14 mouse cellular contexts compared by ENCODE assay signal in the genomic region with DNA sequence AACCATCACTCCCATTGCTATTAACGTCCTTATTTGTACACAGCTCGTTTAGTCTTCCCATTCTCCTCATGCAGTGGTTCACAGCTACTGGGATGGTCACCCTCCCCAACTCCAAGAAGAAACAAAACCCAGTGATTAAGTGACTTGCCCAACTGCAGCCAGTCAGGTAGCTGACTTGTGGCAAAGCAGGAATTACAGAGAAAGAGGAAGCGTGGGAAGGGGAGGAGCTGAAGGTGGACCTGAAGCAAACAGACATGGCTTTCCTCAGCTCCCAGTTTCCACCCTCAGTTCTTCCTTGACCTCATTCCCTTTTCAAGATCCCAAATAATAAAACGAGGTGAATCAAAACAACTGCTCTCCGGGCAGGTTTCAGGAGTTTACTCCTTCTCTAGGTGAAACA.
"Had no signal": no experiment of that assay in that cellular context is flagged by ENCODE, and none has a peak within 500 bp of the region (broad histone marks: within the 10 kb centered on the region; RNA-seq: fewer than 3 reads in every experiment).

No protein-coding gene starts in this region.

- H3K4me1 ChIP-seq: limb, embryonic 15.5 days; midbrain, embryonic 10.5 days; neural tube, embryonic 15.5 days had no signal

- DNase-seq: kidney, adult 2 months; kidney, postnatal 25 days; lung, embryonic 14.5 days; lung, postnatal 14 days; midbrain, embryonic 14.5 days; right cerebral cortex, adult 18-20 months; thymus, adult 18-20 months; thymus, postnatal 36 days had no signal

- H3K36me3 ChIP-seq: limb, embryonic 15.5 days; liver, embryonic 12.5 days; midbrain, embryonic 10.5 days; neural tube, embryonic 15.5 days had no signal

- H3K27me3 ChIP-seq: limb, embryonic 15.5 days; liver, embryonic 12.5 days; neural tube, embryonic 15.5 days had no signal

- H3K4me3 ChIP-seq: left cerebral cortex, adult 2 months; limb, embryonic 15.5 days; liver, embryonic 12.5 days; midbrain, embryonic 10.5 days; myocyte; neural tube, embryonic 15.5 days had no signal

- H3K27ac ChIP-seq: left cerebral cortex, adult 2 months; limb, embryonic 15.5 days; liver, embryonic 12.5 days; midbrain, embryonic 10.5 days; neural tube, embryonic 15.5 days had no signal

- H3K4me2 ChIP-seq: limb, embryonic 15.5 days; liver, embryonic 12.5 days; lung, embryonic 14.5 days; neural tube, embryonic 15.5 days had no signal

- H3K9me3 ChIP-seq: limb, embryonic 15.5 days; liver, embryonic 12.5 days; midbrain, embryonic 10.5 days; neural tube, embryonic 15.5 days had no signal

- H3K9ac ChIP-seq: limb, embryonic 15.5 days; liver, embryonic 12.5 days; lung, embryonic 14.5 days; neural tube, embryonic 15.5 days had no signal

- ATAC-seq: liver, embryonic 12.5 days had no signal
